Mouse (Mus musculus): ENCODE data around the gene Klhl8. TPM values are rescaled to one million over a fixed set of nuclear protein-coding genes. Genes with fewer than 3 reads are reported as not detected.

Klhl8 gene
- polyA plus RNA-seq, 1 experiment from 2014 or later, result 1.8 TPM

- ATAC-seq (ENCODE audit: low read depth), result no peak
- Histone ChIP-seq H3K27me3 (ENCODE audit: control insufficient read depth, insufficient read depth, low read depth, low read length) (no peaks in the 10 kb centered on the region), H3K4me3 (ENCODE audit: low read depth, low read length) (no peak overlapping the region), H3K36me3 (ENCODE audit: control insufficient read depth, insufficient read depth) (peaks cover 55% of the 10 kb centered on the region), H3K27ac (ENCODE audit: low read length) (no peak overlapping the region), H3K4me2 (ENCODE audit: low read depth, low read length) (no peak overlapping the region), H3K9me3 (replicated peaks; ENCODE audit: control insufficient read depth, low read length) (no peaks in the 10 kb centered on the region), H3K9ac (ENCODE audit: low read depth, low read length) (no peak overlapping the region), H3K4me1 (ENCODE audit: control insufficient read depth, low read depth, low read length) (peaks cover 10% of the 10 kb centered on the region)
- 75% methylated on average over 12 of the region's 12 CpGs for WGBS (ENCODE audit: insufficient replicate concordance)
Observed at GRCm38 (mm10) chr5:103813997-103814542, 97.0 kb downstream of the Klhl8 start.

DNA sequence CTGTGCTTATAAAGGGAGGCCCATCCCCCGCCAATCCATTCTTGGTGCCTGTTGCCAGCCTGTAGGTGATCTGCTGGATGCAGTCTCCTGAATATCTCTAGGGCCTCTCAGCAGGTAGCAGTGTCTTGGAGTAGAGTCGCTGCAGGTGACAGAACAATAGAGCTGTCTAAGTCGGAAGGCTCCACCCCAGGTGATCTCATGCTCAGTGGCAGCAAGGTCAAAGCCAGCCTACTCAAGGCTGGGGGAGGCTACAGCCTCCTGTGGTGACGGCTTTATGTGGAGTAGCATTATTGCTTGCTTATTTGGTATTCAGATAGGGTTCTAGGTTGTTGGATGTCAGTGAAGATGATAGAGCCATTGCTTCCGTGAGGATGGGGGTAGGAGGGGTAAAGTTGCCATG, 97.8 kb downstream of the Klhl8 start:
- peaks cover 10% of the 10 kb centered on the region for H3K4me1 ChIP-seq (ENCODE audit: control insufficient read depth, low read depth, low read length)
- no peak overlapping the region for H3K4me2 ChIP-seq (ENCODE audit: low read depth, low read length)
- no peak overlapping the region for H3K4me3 ChIP-seq (ENCODE audit: low read depth, low read length)
- ATAC-seq (ENCODE audit: low read depth), result no peak
- no peak overlapping the region for H3K9ac ChIP-seq (ENCODE audit: low read depth, low read length)
- no peaks in the 10 kb centered on the region for H3K27me3 ChIP-seq (ENCODE audit: control insufficient read depth, insufficient read depth, low read depth, low read length)
- no peak overlapping the region for H3K27ac ChIP-seq (ENCODE audit: low read length)
- WGBS (ENCODE audit: insufficient replicate concordance), result 89% methylated on average over 5 of the region's 5 CpGs
- no peaks in the 10 kb centered on the region for H3K9me3 ChIP-seq (replicated peaks; ENCODE audit: control insufficient read depth, low read length)
- peaks cover 48% of the 10 kb centered on the region for H3K36me3 ChIP-seq (ENCODE audit: control insufficient read depth, insufficient read depth)

Other genes with a start within 250 kb of the Klhl8 start
- gene Aff1, start 218.9 kb downstream of the Klhl8 start, polyA plus RNA-seq (2015; fragmentation: Nextera tagmentation; extraction: Ambion mirVana), result 13.5 and 17.7 TPM in 2 replicates
- gene Hsd17b13, start 66.2 kb upstream of the Klhl8 start, polyA plus RNA-seq (2015; fragmentation: Nextera tagmentation; extraction: Ambion mirVana), result 89.7 and 110 TPM in 2 replicates
- gene Hsd17b11, start 110.7 kb upstream of the Klhl8 start, polyA plus RNA-seq (2015; fragmentation: Nextera tagmentation; extraction: Ambion mirVana), result 3.2 and 3.6 TPM in 2 replicates
- gene Nudt9, start 135.0 kb upstream of the Klhl8 start, polyA plus RNA-seq (2015; fragmentation: Nextera tagmentation; extraction: Ambion mirVana), result 62.1 and 67.1 TPM in 2 replicates
- not detected in 2 replicates for gene Gm17660, start 166.3 kb upstream of the Klhl8 start, polyA plus RNA-seq (2015; fragmentation: Nextera tagmentation; extraction: Ambion mirVana)
- 3.1 and 5.1 TPM in 2 replicates for gene Sparcl1, start 202.5 kb upstream of the Klhl8 start, polyA plus RNA-seq (2015; fragmentation: Nextera tagmentation; extraction: Ambion mirVana)